Mouse (Mus musculus) erythroblast, embryonic 14.5 days (primary cell): ENCODE data around the gene Ppp1r18.

Experiments
- GATA1 ChIP-seq: IDR thresholded peaks from 2 replicates; pipeline ENCODE4 v1.6.1; 2012; ENCODE audit warnings: low read length, inconsistent platforms, mixed read lengths
- TAL1 ChIP-seq: IDR thresholded peaks from 3 replicates; pipeline ENCODE4 v1.6.1; 2012; ENCODE audit warnings: low read length, inconsistent platforms, mixed read lengths

DNA sequence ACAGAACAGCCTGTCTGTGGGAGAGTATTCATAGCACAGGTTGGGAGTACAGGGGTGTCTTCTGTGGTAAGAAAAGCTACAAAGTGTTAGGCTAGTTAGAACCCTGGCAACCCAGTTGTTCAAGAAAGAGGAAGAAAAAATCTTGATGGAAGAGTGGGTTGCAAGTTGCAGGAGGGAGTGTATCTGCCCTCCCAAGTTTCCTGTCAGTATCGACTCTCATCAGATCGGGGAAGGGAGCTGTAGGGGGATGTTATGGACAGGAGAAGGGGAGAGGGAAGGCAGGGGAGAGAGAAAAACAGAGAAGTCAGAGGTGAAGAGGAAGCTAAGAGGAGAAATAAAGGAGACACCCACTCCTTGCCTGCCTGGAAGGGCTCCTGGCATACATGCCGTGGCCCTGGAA lies 35.2 kb downstream of the Ppp1r18 start:
- TF ChIP-seq GATA1 (no peak), TAL1 (no peak)
